ENCODE assay signal across 15 mouse cellular contexts in the genomic region with DNA sequence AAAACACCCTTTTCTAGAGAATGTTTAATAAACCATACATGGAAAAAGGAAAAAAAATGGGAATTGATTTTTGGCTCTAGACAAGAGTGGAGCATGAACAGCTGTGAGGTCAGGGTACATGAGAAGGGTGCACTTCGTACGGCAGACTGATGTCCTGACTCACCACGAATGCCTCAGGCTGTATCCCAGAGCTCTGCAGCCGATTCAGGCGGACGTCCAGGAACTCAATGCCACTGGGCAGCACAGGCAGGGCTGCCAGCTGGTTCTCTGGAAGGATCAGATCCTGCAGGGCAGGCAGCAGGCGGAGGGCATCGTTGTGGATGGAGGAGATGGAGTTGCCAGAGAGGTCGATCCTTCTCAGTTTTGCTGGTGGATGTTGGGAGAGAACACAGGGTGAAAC. TPM values are rescaled to one million over a fixed set of nuclear protein-coding genes. Genes with fewer than 3 reads are reported as not detected.
A peak's percentile ranks its signal among the peaks of the same experiment; 100 is the strongest.
DNase-seq lines count a peak whose midpoint lies in the region; ATAC-seq and TF ChIP-seq lines count a peak whose summit lies in the region.
"Had no signal": no experiment of that assay in that cellular context is flagged by ENCODE, and none has a peak within 500 bp of the region (broad histone marks: within the 10 kb centered on the region; RNA-seq: fewer than 3 reads in every experiment).

No protein-coding gene starts in this region.

- no peaks in the 10 kb centered on the region for H3K9me3 ChIP-seq in midbrain, postnatal 0 days (ENCODE audit: low read length)
- no peaks in the 10 kb centered on the region for H3K9me3 ChIP-seq in midbrain, embryonic 13.5 days
- H3K9me3 ChIP-seq in forebrain, embryonic 12.5 days, result no peaks in the 10 kb centered on the region
- H3K9me3 ChIP-seq: heart, embryonic 10.5 days had no signal

- no peak for ATAC-seq in midbrain, postnatal 0 days (ENCODE audit: low FRiP score)
- ATAC-seq in midbrain, embryonic 13.5 days, result no peak
- no peak for ATAC-seq in forebrain, embryonic 12.5 days (ENCODE audit: low FRiP score)

- H3K27me3 ChIP-seq in midbrain, postnatal 0 days (ENCODE audit: insufficient read depth, low read length), result no peaks in the 10 kb centered on the region
- H3K27me3 ChIP-seq in midbrain, embryonic 13.5 days, result no peaks in the 10 kb centered on the region
- H3K27me3 ChIP-seq in forebrain, embryonic 12.5 days, result peaks cover 22% of the 10 kb centered on the region; the same call in 1 of the 2 replicates

- no peaks in the 10 kb centered on the region for H3K36me3 ChIP-seq in midbrain, postnatal 0 days (ENCODE audit: insufficient read depth, low read length)
- no peaks in the 10 kb centered on the region for H3K36me3 ChIP-seq in midbrain, embryonic 13.5 days
- no peaks in the 10 kb centered on the region for H3K36me3 ChIP-seq in forebrain, embryonic 12.5 days (replicated peaks)
- H3K36me3 ChIP-seq: heart, embryonic 10.5 days had no signal

- TF ChIP-seq CTCF in midbrain, postnatal 0 days (IDR thresholded peaks at IDR 0.05), result no peak

- no peaks in the 10 kb centered on the region for H3K4me1 ChIP-seq in midbrain, postnatal 0 days (ENCODE audit: insufficient read depth, low read length)
- 0 out of 2 replicates have a peak, but pooled peaks cover 3% of the 10 kb centered on the region for H3K4me1 ChIP-seq in midbrain, embryonic 13.5 days (replicated peaks)
- H3K4me1 ChIP-seq in forebrain, embryonic 12.5 days, result peaks cover 5% of the 10 kb centered on the region; the same call in 1 of the 2 replicates

- DNase-seq in midbrain, postnatal 0 days (ENCODE audit: low spot score), result peak; percentile 49
- DNase-seq in adrenal gland, postnatal 14 days, result peak; percentile 65
- peak; percentile 71 for DNase-seq in cerebellum, adult 8-10 months
- no peak for DNase-seq in layer of hippocampus, adult 8-10 months (ENCODE audit: low spot score in 2 of 2)
- no peak for DNase-seq in embryo, embryonic 9.5 days (ENCODE audit: extremely low spot score)
- DNase-seq: lung, embryonic 14.5 days had no signal

- no peak overlapping the region for H3K4me2 ChIP-seq in midbrain, postnatal 0 days (ENCODE audit: low read depth, low read length, poor library complexity, severe bottlenecking)
- no peak overlapping the region for H3K4me2 ChIP-seq in midbrain, embryonic 13.5 days (replicated peaks)
- H3K4me2 ChIP-seq in forebrain, embryonic 12.5 days, result no peak overlapping the region
- H3K4me2 ChIP-seq: lung, embryonic 14.5 days had no signal

- no peak overlapping the region for H3K9ac ChIP-seq in midbrain, postnatal 0 days (replicated peaks; ENCODE audit: low read length, poor library complexity, severe bottlenecking)
- no peak overlapping the region for H3K9ac ChIP-seq in midbrain, embryonic 13.5 days (replicated peaks)
- no peak overlapping the region for H3K9ac ChIP-seq in forebrain, embryonic 12.5 days
- H3K9ac ChIP-seq: lung, embryonic 14.5 days had no signal

- no peak overlapping the region for H3K27ac ChIP-seq in midbrain, postnatal 0 days (ENCODE audit: low read depth, low read length)
- no peak overlapping the region for H3K27ac ChIP-seq in midbrain, embryonic 13.5 days
- H3K27ac ChIP-seq in forebrain, embryonic 12.5 days, result no peak overlapping the region
- H3K27ac ChIP-seq: heart, embryonic 10.5 days had no signal

- no peak overlapping the region for H3K4me3 ChIP-seq in midbrain, postnatal 0 days (ENCODE audit: low read depth, low read length)
- H3K4me3 ChIP-seq in midbrain, embryonic 13.5 days (replicated peaks), result no peak overlapping the region
- H3K4me3 ChIP-seq in forebrain, embryonic 12.5 days (replicated peaks), result no peak overlapping the region
- H3K4me3 ChIP-seq: erythroblast, embryonic 14.5 days; heart, embryonic 10.5 days had no signal

- 71% methylated on average over 9 of the region's 9 CpGs for WGBS in midbrain, postnatal 0 days
- 75% methylated on average over 9 of the region's 9 CpGs for WGBS in midbrain, embryonic 13.5 days
- 82% methylated on average over 9 of the region's 9 CpGs for WGBS in forebrain, embryonic 12.5 days

RNA-seq across cellular contexts. Expression of a gene that starts 7.0 kb away (rescaled TPM):
- total RNA-seq in midbrain, postnatal 0 days (2014; rRNA removed), result 5.0 and 7.3 TPM in 2 replicates
- polyA plus RNA-seq in midbrain, postnatal 0 days (2015; fragmentation: Nextera tagmentation; extraction: Ambion mirVana), result 2.1 and 2.7 TPM in 2 replicates
- polyA plus RNA-seq in midbrain, embryonic 13.5 days (2015; fragmentation: Nextera tagmentation; extraction: Ambion mirVana), result 4.0 and 4.9 TPM in 2 replicates
- 1.2 and 2.1 TPM in 2 replicates for total RNA-seq in adrenal gland, postnatal 14 days (2021)
- under 1 TPM; 0.21 to 0.67 (median 0.53) TPM for total RNA-seq in layer of hippocampus, adult 8-10 months (2022)
- polyA plus RNA-seq in forebrain, embryonic 12.5 days (2016; fragmentation: Nextera tagmentation; extraction: Ambion mirVana), result 2.6 and 3.2 TPM in 2 replicates
- total RNA-seq: hematopoietic stem cell, adult 5-6 weeks; liver, adult 2 months; megakaryocyte, adult 5-6 weeks; monocyte, adult 5-6 weeks; neutrophil, adult 5-6 weeks had no signal
- polyA plus RNA-seq: erythroblast, embryonic 14.5 days; liver, adult 2 months had no signal

RNA-seq across cellular contexts. Expression of a gene that starts 20.4 kb away (rescaled TPM):
- total RNA-seq in midbrain, postnatal 0 days (2014; rRNA removed), result 4.6 and 7.9 TPM in 2 replicates
- 5.0 and 5.4 TPM in 2 replicates for polyA plus RNA-seq in midbrain, postnatal 0 days (2015; fragmentation: Nextera tagmentation; extraction: Ambion mirVana)
- polyA plus RNA-seq in midbrain, embryonic 13.5 days (2015; fragmentation: Nextera tagmentation; extraction: Ambion mirVana), result 4.4 and 6.5 TPM in 2 replicates
- total RNA-seq in adrenal gland, postnatal 14 days (2021), result 100 and 111 TPM in 2 replicates
- 10 to 100 TPM; 18.3 to 22.9 (median 20.2) TPM for total RNA-seq in layer of hippocampus, adult 8-10 months (2022)
- 2.0 and 2.1 TPM in 2 replicates for polyA plus RNA-seq in forebrain, embryonic 12.5 days (2016; fragmentation: Nextera tagmentation; extraction: Ambion mirVana)
- total RNA-seq: hematopoietic stem cell, adult 5-6 weeks; monocyte, adult 5-6 weeks; neutrophil, adult 5-6 weeks had no signal
- polyA plus RNA-seq: erythroblast, embryonic 14.5 days had no signal

Comparison
In these comparisons a context has a peak if more than half of its experiments do, and no peak if none do; other contexts are left out.
1. DNase-seq: peak in midbrain, postnatal 0 days (single experiment), adrenal gland, postnatal 14 days (single experiment) and cerebellum, adult 8-10 months (single experiment); none in layer of hippocampus, adult 8-10 months (0 of 2) and embryo, embryonic 9.5 days (single experiment).